Mouse (Mus musculus): ENCODE measurements around the gene Olfr1090. TPM values are rescaled to one million over a fixed set of nuclear protein-coding genes. Genes with fewer than 3 reads are reported as not detected.

Olfr1090 gene
- polyA plus RNA-seq (2014; fragmentation: Illumina TruSeq; extraction: RNeasy Lipid Tissue Mini Kit (QIAGEN cat#74804); ENCODE audit: insufficient read depth, low read depth, low replicate concordance): not detected

GRCm38 (mm10) chr2:86758893-86759292, at the start of gene Olfr1090:
TSS of gene Olfr1090 (minus strand) at chr2:86758993.

GRCm38 (mm10) chr2:86782179-86782578, 23.4 kb upstream of the Olfr1090 start, which contains the start of gene Olfr1093:
TSS of gene Olfr1093 (plus strand) at chr2:86782479.

GRCm38 (mm10) chr2:86733601-86734000, 25.2 kb downstream of the Olfr1090 start, which contains the start of gene Olfr1089:
TSS of gene Olfr1089 (minus strand) at chr2:86733701.

Other genes with a start within 250 kb of the Olfr1090 start
- not detected for gene Olfr1079, start 216.5 kb downstream of the Olfr1090 start, polyA plus RNA-seq (2014; fragmentation: Illumina TruSeq; extraction: RNeasy Lipid Tissue Mini Kit (QIAGEN cat#74804); ENCODE audit: insufficient read depth, low read depth, low replicate concordance)
- gene Olfr1080, start 200.8 kb downstream of the Olfr1090 start, polyA plus RNA-seq (2014; fragmentation: Illumina TruSeq; extraction: RNeasy Lipid Tissue Mini Kit (QIAGEN cat#74804); ENCODE audit: insufficient read depth, low read depth, low replicate concordance): not detected
- not detected for gene Olfr1082, start 160.0 kb downstream of the Olfr1090 start, polyA plus RNA-seq (2014; fragmentation: Illumina TruSeq; extraction: RNeasy Lipid Tissue Mini Kit (QIAGEN cat#74804); ENCODE audit: insufficient read depth, low read depth, low replicate concordance)
- gene Olfr1084, start 119.3 kb downstream of the Olfr1090 start, polyA plus RNA-seq (2014; fragmentation: Illumina TruSeq; extraction: RNeasy Lipid Tissue Mini Kit (QIAGEN cat#74804); ENCODE audit: insufficient read depth, low read depth, low replicate concordance): not detected
- not detected for gene Olfr1085, start 97.0 kb downstream of the Olfr1090 start, polyA plus RNA-seq (2014; fragmentation: Illumina TruSeq; extraction: RNeasy Lipid Tissue Mini Kit (QIAGEN cat#74804); ENCODE audit: insufficient read depth, low read depth, low replicate concordance)
- not detected for gene Olfr1086, start 78.9 kb downstream of the Olfr1090 start, polyA plus RNA-seq (2014; fragmentation: Illumina TruSeq; extraction: RNeasy Lipid Tissue Mini Kit (QIAGEN cat#74804); ENCODE audit: insufficient read depth, low read depth, low replicate concordance)
- gene Olfr1087, start 60.6 kb downstream of the Olfr1090 start, polyA plus RNA-seq (2014; fragmentation: Illumina TruSeq; extraction: RNeasy Lipid Tissue Mini Kit (QIAGEN cat#74804); ENCODE audit: insufficient read depth, low read depth, low replicate concordance): not detected
- not detected for gene Olfr1089, start 25.3 kb downstream of the Olfr1090 start, polyA plus RNA-seq (2014; fragmentation: Illumina TruSeq; extraction: RNeasy Lipid Tissue Mini Kit (QIAGEN cat#74804); ENCODE audit: insufficient read depth, low read depth, low replicate concordance)
- not detected for gene Olfr1093, start 23.5 kb upstream of the Olfr1090 start, polyA plus RNA-seq (2014; fragmentation: Illumina TruSeq; extraction: RNeasy Lipid Tissue Mini Kit (QIAGEN cat#74804); ENCODE audit: insufficient read depth, low read depth, low replicate concordance)
- not detected for gene Olfr141, start 51.0 kb upstream of the Olfr1090 start, polyA plus RNA-seq (2014; fragmentation: Illumina TruSeq; extraction: RNeasy Lipid Tissue Mini Kit (QIAGEN cat#74804); ENCODE audit: insufficient read depth, low read depth, low replicate concordance)
- not detected for gene Olfr1094, start 65.7 kb upstream of the Olfr1090 start, polyA plus RNA-seq (2014; fragmentation: Illumina TruSeq; extraction: RNeasy Lipid Tissue Mini Kit (QIAGEN cat#74804); ENCODE audit: insufficient read depth, low read depth, low replicate concordance)
- gene Olfr1095, start 92.7 kb upstream of the Olfr1090 start, polyA plus RNA-seq (2014; fragmentation: Illumina TruSeq; extraction: RNeasy Lipid Tissue Mini Kit (QIAGEN cat#74804); ENCODE audit: insufficient read depth, low read depth, low replicate concordance): not detected
- gene Gm13723, start 115.8 kb upstream of the Olfr1090 start, polyA plus RNA-seq (2014; fragmentation: Illumina TruSeq; extraction: RNeasy Lipid Tissue Mini Kit (QIAGEN cat#74804); ENCODE audit: insufficient read depth, low read depth, low replicate concordance): not detected
- gene Olfr1097, start 133.2 kb upstream of the Olfr1090 start, polyA plus RNA-seq (2014; fragmentation: Illumina TruSeq; extraction: RNeasy Lipid Tissue Mini Kit (QIAGEN cat#74804); ENCODE audit: insufficient read depth, low read depth, low replicate concordance): not detected
- not detected for gene Olfr1098, start 165.6 kb upstream of the Olfr1090 start, polyA plus RNA-seq (2014; fragmentation: Illumina TruSeq; extraction: RNeasy Lipid Tissue Mini Kit (QIAGEN cat#74804); ENCODE audit: insufficient read depth, low read depth, low replicate concordance)
- gene Olfr1099, start 201.7 kb upstream of the Olfr1090 start, polyA plus RNA-seq (2014; fragmentation: Illumina TruSeq; extraction: RNeasy Lipid Tissue Mini Kit (QIAGEN cat#74804); ENCODE audit: insufficient read depth, low read depth, low replicate concordance): not detected
- not detected for gene Olfr1100, start 221.0 kb upstream of the Olfr1090 start, polyA plus RNA-seq (2014; fragmentation: Illumina TruSeq; extraction: RNeasy Lipid Tissue Mini Kit (QIAGEN cat#74804); ENCODE audit: insufficient read depth, low read depth, low replicate concordance)
- gene Olfr1101, start 232.2 kb upstream of the Olfr1090 start, polyA plus RNA-seq (2014; fragmentation: Illumina TruSeq; extraction: RNeasy Lipid Tissue Mini Kit (QIAGEN cat#74804); ENCODE audit: insufficient read depth, low read depth, low replicate concordance): not detected
- gene Olfr1102, start 239.4 kb upstream of the Olfr1090 start, polyA plus RNA-seq (2014; fragmentation: Illumina TruSeq; extraction: RNeasy Lipid Tissue Mini Kit (QIAGEN cat#74804); ENCODE audit: insufficient read depth, low read depth, low replicate concordance): not detected

Data from lung, adult 10 weeks (tissue).